Mouse (Mus musculus) cortical plate, adult 2 months (tissue): Measurements from ENCODE around the gene Tm6sf2.

Experiments
- CTCF ChIP-seq: fragments of 200-500 bp; IDR thresholded peaks from 2 replicates; pipeline ENCODE4 v1.5.1; 2011; ENCODE audit warnings: mild to moderate bottlenecking, control low read depth, low read length; ENCODE audit not compliant: insufficient read depth; ENCODE audit errors: extremely low read depth
- POLR2A ChIP-seq: fragments of 200-500 bp; IDR thresholded peaks from 2 replicates; pipeline ENCODE4 v1.6.1; 2011; ENCODE audit warnings: mild to moderate bottlenecking, low read length, control low read depth; ENCODE audit not compliant: insufficient read depth; ENCODE audit errors: extremely low read depth

GRCm38 (mm10) chr8:70084191-70085065 lies 11.7 kb downstream of the Tm6sf2 start:
- TF ChIP-seq POLR2A (no peak), CTCF (no peak)
